Mouse (Mus musculus) neural tube, embryonic 11.5 days (tissue): Measurements from ENCODE around the gene Rasa3. TPM values are rescaled to one million over a fixed set of nuclear protein-coding genes. Genes with fewer than 3 reads are reported as not detected.

Experiments
- ATAC-seq: fragments of 200-750 bp; cut with Nextera tagmentation; 2 replicates; pipeline ENCODE4 v1.8.0; 2017; ENCODE audit warnings: moderate number of reproducible peaks, mild to moderate bottlenecking, moderate TSS enrichment, moderate library complexity; ENCODE audit not compliant: insufficient read depth, low FRiP score, low TSS enrichment
- DNase-seq: peaks from one replicate; pipeline ENCODE4 v3.0.0-alpha.2; 2015; ENCODE audit warnings: low spot score
- H3K27ac ChIP-seq: fragments of 300-500 bp; sonication (generic); 2 replicates; pipeline ENCODE4 v1.5.1; 2014; ENCODE audit warnings: low read depth, mild to moderate bottlenecking, low read length
- H3K27me3 ChIP-seq: fragments of 300-500 bp; sonication (generic); 2 replicates; pipeline ENCODE4 v1.6.1; 2014; ENCODE audit warnings: mild to moderate bottlenecking, low read length, mixed read lengths; ENCODE audit not compliant: control insufficient read depth, insufficient read depth
- H3K36me3 ChIP-seq: fragments of 300-500 bp; sonication (generic); 2 replicates; pipeline ENCODE4 v1.6.1; 2014; ENCODE audit warnings: mild to moderate bottlenecking, low read length, moderate library complexity, mixed read lengths; ENCODE audit not compliant: control insufficient read depth, insufficient read depth
- H3K4me1 ChIP-seq: fragments of 300-500 bp; sonication (generic); 2 replicates; pipeline ENCODE4 v1.6.1; 2014; ENCODE audit warnings: low read length, mixed read lengths; ENCODE audit not compliant: control insufficient read depth, insufficient read depth
- H3K4me2 ChIP-seq: fragments of 300-500 bp; sonication (generic); 2 replicates; pipeline ENCODE4 v1.6.1; 2014; ENCODE audit warnings: low read depth, mild to moderate bottlenecking, moderate library complexity
- H3K4me3 ChIP-seq: fragments of 300-500 bp; sonication (generic); 2 replicates; pipeline ENCODE4 v1.5.1; 2014; ENCODE audit warnings: low read depth, low read length
- H3K9ac ChIP-seq: fragments of 300-500 bp; sonication (generic); 2 replicates; pipeline ENCODE4 v1.6.1; 2014; ENCODE audit warnings: mild to moderate bottlenecking, low read length
- H3K9me3 ChIP-seq: fragments of 300-500 bp; sonication (generic); 2 replicates; pipeline ENCODE4 v1.6.1; 2016; ENCODE audit warnings: low read length; ENCODE audit not compliant: control insufficient read depth
- WGBS: fragments of 180-500 bp; shearing (Covaris S2); extraction: QIAGEN DNeasy Blood & Tissue Kit; methylation state at CpG from one replicate; pipeline ENCODE4 v1.1.7; 2014; 5-methylcytosine and 5-hydroxymethylcytosine counted together
- polyA plus RNA-seq: library from polyadenylated mRNA; unstranded; fragments of >200 nt; fragmentation: Nextera tagmentation; extraction: Ambion mirVana; gene quantifications from 2 replicates; pipeline ENCODE4 v1.2.1, GENCODE M21; 2014

Rasa3 gene
- polyA plus RNA-seq, 1 experiment from 2014 or later, result 31.3 TPM

GRCm38 (mm10) chr8:13594884-13595323 is 82.5 kb downstream of the Rasa3 start:
- no peaks in the 10 kb centered on the region for H3K27me3 ChIP-seq
- no peak for DNase-seq
- H3K4me1 ChIP-seq, result no peaks in the 10 kb centered on the region
- ATAC-seq, result no peak
- no peak overlapping the region for H3K27ac ChIP-seq
- H3K4me3 ChIP-seq, result no peak overlapping the region
- no peak overlapping the region for H3K9ac ChIP-seq
- H3K9me3 ChIP-seq, result no peaks in the 10 kb centered on the region
- no peaks in the 10 kb centered on the region for H3K36me3 ChIP-seq
- 73% methylated on average over 11 of the region's 11 CpGs for WGBS
- no peak overlapping the region for H3K4me2 ChIP-seq

- WGBS, result 85% methylated on average over 8 of the region's 8 CpGs
Observed at GRCm38 (mm10) chr8:13593340-13593739, 84.1 kb downstream of the Rasa3 start.

GRCm38 (mm10) chr8:13591246-13591645 is 86.2 kb downstream of the Rasa3 start:
- H3K36me3 ChIP-seq, result no peaks in the 10 kb centered on the region
- H3K4me1 ChIP-seq, result no peaks in the 10 kb centered on the region
- H3K27me3 ChIP-seq, result no peaks in the 10 kb centered on the region
- no peak overlapping the region for H3K27ac ChIP-seq
- ATAC-seq, result no peak
- no peak overlapping the region for H3K4me3 ChIP-seq
- no peak overlapping the region for H3K4me2 ChIP-seq
- WGBS, result 86% methylated on average over 6 of the region's 6 CpGs
- H3K9me3 ChIP-seq, result no peaks in the 10 kb centered on the region
- no peak overlapping the region for H3K9ac ChIP-seq
- DNase-seq, result no peak

More at GRCm38 (mm10) chr8:13593340-13593739, 84.1 kb downstream of the Rasa3 start:
- Histone ChIP-seq H3K4me1 (no peaks in the 10 kb centered on the region), H3K9ac (no peak overlapping the region), H3K27ac (no peak overlapping the region), H3K4me2 (no peak overlapping the region), H3K27me3 (no peaks in the 10 kb centered on the region), H3K9me3 (no peaks in the 10 kb centered on the region), H3K4me3 (no peak overlapping the region), H3K36me3 (no peaks in the 10 kb centered on the region)
- ATAC-seq (no peak), DNase-seq (no peak)

- H3K9ac ChIP-seq, result no peak overlapping the region
- no peak overlapping the region for H3K4me3 ChIP-seq
- no peak overlapping the region for H3K4me2 ChIP-seq
- ATAC-seq (no peak), DNase-seq (no peak)
- H3K27ac ChIP-seq, result no peak overlapping the region
- 82% methylated on average over 6 of the region's 6 CpGs for WGBS
- no peaks in the 10 kb centered on the region for H3K4me1 ChIP-seq
- H3K36me3 ChIP-seq, result peaks cover 1% of the 10 kb centered on the region
- no peaks in the 10 kb centered on the region for H3K27me3 ChIP-seq
- H3K9me3 ChIP-seq, result no peaks in the 10 kb centered on the region
Observed at GRCm38 (mm10) chr8:13589071-13589470, 88.3 kb downstream of the Rasa3 start.

GRCm38 (mm10) chr8:13584652-13585051 is 92.8 kb downstream of the Rasa3 start:
- Histone ChIP-seq H3K9me3 (no peaks in the 10 kb centered on the region), H3K27ac (no peak overlapping the region), H3K4me3 (no peak overlapping the region), H3K4me1 (no peaks in the 10 kb centered on the region), H3K4me2 (no peak overlapping the region), H3K9ac (no peak overlapping the region), H3K36me3 (peaks cover 4% of the 10 kb centered on the region), H3K27me3 (no peaks in the 10 kb centered on the region)
- 75% methylated on average over 8 of the region's 8 CpGs for WGBS
- ATAC-seq (no peak), DNase-seq (no peak)

- no peaks in the 10 kb centered on the region for H3K4me1 ChIP-seq
- WGBS, result 92% methylated on average over 6 of the region's 6 CpGs
- no peak for ATAC-seq
- no peaks in the 10 kb centered on the region for H3K27me3 ChIP-seq
- DNase-seq, result no peak
- H3K4me3 ChIP-seq, result no peak overlapping the region
- H3K9me3 ChIP-seq, result no peaks in the 10 kb centered on the region
- H3K27ac ChIP-seq, result no peak overlapping the region
- peaks cover 4% of the 10 kb centered on the region; the same call in 1 of the 2 replicates for H3K36me3 ChIP-seq
- H3K4me2 ChIP-seq, result no peak overlapping the region
- H3K9ac ChIP-seq, result no peak overlapping the region
Observed at GRCm38 (mm10) chr8:13577869-13578268, 99.5 kb downstream of the Rasa3 start.

GRCm38 (mm10) chr8:13571999-13572398 is 105.4 kb downstream of the Rasa3 start:
- no peak overlapping the region for H3K4me3 ChIP-seq
- DNase-seq (no peak), ATAC-seq (no peak)
- no peaks in the 10 kb centered on the region for H3K27me3 ChIP-seq
- WGBS, result 89% methylated on average over 11 of the region's 11 CpGs
- no peaks in the 10 kb centered on the region for H3K4me1 ChIP-seq
- no peaks in the 10 kb centered on the region for H3K9me3 ChIP-seq
- H3K27ac ChIP-seq, result no peak overlapping the region
- peaks cover 2% of the 10 kb centered on the region; the same call in 1 of the 2 replicates for H3K36me3 ChIP-seq
- no peak overlapping the region for H3K9ac ChIP-seq
- H3K4me2 ChIP-seq, result no peak overlapping the region

GRCm38 (mm10) chr8:13562118-13562517 is 115.3 kb downstream of the Rasa3 start, which contains the start of gene 1700029H14Rik:
Gene 1700029H14Rik, minus strand, starts transcription at chr8:13562461.
- H3K27ac ChIP-seq, result no peak within 1 kb of the TSS
- H3K9me3 ChIP-seq, result no peaks in the 10 kb centered on the region
- no peak within 1 kb of the TSS for H3K4me3 ChIP-seq
- no peak within 1 kb of the TSS for H3K4me2 ChIP-seq
- no peaks in the 10 kb centered on the region for H3K36me3 ChIP-seq
- no peaks in the 10 kb centered on the region for H3K4me1 ChIP-seq
- no peak within 1 kb of the TSS for H3K9ac ChIP-seq
- WGBS, result 37% methylated on average over 13 of the region's 13 CpGs
- DNase-seq (no peak), ATAC-seq (no peak)
- no peaks in the 10 kb centered on the region for H3K27me3 ChIP-seq

- Histone ChIP-seq H3K4me2 (no peak overlapping the region), H3K4me3 (no peak overlapping the region), H3K27ac (no peak overlapping the region), H3K9ac (no peak overlapping the region), H3K27me3 (no peaks in the 10 kb centered on the region), H3K4me1 (no peaks in the 10 kb centered on the region), H3K9me3 (no peaks in the 10 kb centered on the region), H3K36me3 (no peaks in the 10 kb centered on the region)
- WGBS, result 69% methylated on average over 2 of the region's 2 CpGs
- no peak for DNase-seq
- ATAC-seq, result no peak
Observed at GRCm38 (mm10) chr8:13557526-13557925, 119.9 kb downstream of the Rasa3 start.
